Mouse (Mus musculus) spleen, postnatal 14 days (tissue): Measurements from ENCODE around the gene Rps17.
A peak's percentile ranks its signal among the peaks of the same experiment; 100 is the strongest.

Source experiments
- DNase-seq, 2 experiments: peaks; one replicate each; pipeline ENCODE4 v3.0.0; 2021 to 2022; ENCODE audit warnings: low spot score in 2 of 2

Gene Rps17

DNA sequence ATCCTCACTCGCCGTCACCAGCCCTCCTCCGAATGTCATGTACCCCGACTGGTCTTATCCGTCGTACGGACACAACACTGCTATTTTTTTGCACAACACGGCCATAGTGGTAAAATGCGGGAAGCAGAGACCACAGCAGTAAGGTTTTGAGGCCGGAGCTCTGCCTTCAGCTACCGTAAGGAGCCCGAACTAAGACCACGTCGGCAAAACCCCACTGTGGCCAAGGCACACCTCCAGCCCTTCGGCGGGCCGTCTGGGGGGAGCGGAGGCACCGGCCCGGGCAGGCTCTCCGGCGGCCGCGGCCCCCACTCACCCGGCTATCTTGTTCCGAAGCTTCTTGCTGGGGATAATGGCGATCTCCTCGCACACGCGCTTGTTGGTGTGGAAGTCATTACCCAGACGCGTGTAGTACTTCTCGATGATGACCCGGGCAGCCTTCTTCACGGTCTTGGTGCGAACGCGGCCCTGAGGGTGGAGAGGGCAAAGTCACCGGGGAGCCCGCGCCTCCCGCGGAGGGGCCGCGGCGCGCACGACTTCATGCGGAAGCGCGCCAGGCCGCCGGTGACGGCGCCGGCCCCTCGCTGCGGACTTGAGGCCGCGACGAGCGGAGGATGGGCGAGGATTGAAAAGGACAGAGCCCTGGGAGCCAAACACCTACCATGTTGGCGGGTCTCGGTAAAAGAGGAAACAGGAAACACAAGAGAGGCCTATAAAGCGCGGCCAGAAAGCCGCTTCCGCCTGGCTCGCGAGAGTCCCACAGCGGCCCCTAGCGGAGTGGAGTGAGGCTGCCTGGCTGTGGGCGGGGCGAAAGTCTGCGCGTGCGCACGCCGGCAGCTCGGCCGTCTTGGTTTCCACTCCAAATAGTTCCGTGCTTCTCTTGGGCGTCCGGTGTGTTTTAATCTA, at the start of gene Rps17:
Rps17 (minus strand) TSS at position 711 of the 903 bp plus-strand sequence.
- peak; percentile 98 to 99 for DNase-seq

DNA sequence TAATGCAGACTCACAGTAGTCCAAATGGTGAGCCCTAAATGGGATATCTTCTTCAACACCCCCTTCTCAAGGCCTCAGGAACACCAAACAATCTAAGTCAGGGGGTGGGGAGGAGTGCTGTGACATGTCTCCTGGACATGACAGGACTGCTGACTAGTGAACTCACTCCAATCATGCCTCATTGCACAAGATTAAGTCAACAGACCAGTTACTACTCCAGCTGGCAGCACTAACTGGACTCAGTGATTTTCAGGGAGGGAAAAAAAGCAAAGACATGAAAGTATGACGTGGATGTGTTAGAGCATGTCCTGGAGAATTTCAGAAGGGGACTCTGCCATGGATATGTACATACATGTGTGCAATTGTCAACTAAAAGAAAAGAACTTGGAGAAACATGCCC, 34.3 kb upstream of the Rps17 start:
- DNase-seq: no peak

DNA sequence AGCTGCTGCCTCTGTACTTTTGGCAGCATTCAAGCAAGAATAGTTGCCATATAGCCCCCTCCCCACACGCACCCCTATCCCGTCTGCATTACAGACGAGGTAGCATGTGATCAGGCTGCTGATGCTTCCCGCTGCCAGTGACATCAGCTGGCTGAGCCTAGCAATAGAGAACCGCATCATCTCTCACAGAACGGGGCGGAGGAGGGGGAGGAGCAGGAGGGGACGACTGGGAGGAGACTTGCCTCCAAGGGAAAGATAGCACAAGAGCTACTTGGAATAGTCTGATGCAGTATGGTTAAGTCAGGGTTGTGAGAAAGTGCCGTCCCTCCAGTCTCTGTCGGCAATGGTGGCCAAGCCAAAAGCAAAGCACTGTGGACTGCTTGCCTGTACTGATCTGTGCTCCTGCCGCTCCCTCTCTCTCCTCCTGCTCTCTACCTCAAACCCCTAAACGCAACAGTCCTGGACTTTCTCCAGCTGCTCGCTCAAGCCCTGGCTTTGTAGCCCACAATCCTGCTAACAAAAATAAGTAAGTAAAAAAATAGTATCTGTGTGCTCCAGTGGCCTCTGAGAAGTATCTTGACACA, 27.4 kb upstream of the Rps17 start:
- no peak for DNase-seq

DNA sequence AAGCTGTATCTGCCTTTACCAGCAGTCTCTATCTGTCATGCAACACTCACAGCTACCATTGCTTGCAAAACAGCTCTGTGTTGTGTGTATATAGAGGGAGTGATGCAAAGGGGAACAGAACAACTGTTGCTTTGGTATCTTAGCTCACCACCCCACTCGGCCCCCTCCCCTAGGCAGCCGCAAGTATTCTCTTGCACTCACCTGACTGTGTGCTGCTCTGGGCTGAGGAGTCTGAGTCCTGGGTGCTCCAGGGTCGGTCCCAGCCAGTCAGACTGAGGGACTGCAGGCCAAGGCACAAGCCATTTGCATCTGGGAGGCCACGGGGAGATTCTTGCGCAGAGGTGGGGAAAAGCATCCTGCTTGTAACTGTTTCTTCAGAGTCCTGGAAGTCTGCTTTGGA, 26.8 kb upstream of the Rps17 start:
- no peak for DNase-seq

DNA sequence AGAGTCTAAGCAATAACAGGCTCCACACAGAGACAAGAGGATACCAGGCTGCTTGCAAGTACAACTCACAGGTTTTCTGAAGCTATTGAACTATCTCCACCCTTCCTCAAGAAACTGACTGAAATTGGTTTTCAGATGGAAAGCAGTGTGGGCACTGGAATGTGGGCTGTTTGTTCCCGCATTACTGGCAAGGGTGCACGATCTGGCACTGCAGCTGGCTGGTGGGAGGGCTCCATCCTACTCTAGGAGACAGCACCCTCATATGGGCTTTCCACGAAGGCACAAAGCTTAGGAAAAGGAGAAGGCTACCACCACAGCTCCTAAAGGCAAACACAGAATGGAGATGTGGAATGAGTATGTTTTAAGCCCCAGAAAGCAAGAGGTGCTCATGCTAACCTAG, 24.7 kb upstream of the Rps17 start:
- DNase-seq: no peak

DNA sequence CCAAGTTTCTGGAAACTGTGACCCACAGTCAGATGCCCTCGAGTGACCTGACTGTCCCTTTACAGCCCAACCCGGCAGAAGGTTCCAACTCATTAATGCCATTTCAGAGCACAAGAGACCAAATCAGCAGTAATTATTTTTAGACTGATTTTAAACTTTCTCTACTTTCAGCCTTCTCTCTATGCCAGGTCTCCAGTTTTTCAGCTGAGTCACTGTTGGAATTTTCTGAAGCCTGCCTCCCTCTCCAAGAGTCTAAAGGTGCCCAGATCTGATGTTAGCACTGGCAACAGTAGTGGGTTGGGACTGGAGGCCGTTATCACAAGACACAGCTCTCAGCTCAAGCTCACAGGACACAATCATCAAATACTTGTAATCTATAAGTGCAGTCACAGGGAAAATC, 22.9 kb upstream of the Rps17 start:
- no peak for DNase-seq

DNA sequence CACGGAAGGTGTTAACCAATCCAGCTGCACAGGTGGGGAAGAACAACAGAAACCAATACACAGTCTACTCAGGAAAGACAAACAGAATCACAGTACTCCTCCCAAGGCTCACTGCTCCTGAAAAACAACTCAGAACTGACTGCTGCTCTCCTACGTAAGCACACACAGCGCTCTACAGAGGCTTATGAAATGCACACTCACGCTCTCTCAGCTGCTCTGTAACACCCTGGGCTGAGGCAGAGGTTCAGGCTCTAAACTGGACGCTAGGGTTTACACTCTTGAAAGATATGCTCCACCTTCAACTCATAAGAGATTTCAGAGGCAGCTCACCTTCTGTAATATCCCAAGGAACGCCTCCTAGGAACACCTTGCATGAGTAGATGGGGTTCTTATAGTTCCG, 11.9 kb upstream of the Rps17 start:
- DNase-seq: no peak

DNA sequence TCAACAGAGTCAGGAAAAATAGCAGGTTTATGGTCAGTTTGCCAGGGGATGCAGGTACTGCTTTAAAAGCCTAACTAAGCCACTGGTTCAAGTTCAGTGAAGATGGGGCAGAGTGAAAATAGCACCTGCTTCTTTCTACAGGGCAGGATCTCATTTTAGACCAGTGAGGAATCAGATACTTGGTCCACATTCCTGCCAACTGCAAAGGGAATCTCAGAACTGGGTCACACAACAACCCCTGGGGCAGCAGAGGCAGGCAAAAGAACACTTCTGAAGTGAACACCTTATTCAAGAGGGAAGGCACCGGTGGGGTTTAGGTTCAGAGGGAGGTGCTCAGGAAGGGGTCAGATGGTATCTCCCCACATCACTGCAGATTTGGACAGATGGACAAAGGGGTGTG, 11.3 kb upstream of the Rps17 start:
- DNase-seq: no peak

DNA sequence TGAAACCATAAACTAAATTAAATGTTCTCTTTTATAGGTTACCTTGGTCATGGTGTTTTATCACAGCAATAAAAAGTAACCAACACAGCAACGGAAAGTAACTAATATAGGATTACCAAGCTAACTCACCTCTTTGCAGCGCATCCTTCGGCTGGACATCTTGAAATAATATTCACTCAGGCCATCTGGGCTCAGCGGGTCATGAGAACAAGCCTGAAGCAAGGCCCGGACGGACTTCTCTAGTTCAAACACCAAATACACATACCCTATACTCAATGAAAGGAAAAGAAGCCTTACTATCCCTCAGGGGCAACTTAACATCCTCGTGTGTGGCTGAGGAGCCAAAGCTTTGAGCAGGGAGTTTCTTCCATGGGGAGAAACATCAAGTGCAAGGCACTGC, 10.7 kb upstream of the Rps17 start:
- DNase-seq: no peak

DNA sequence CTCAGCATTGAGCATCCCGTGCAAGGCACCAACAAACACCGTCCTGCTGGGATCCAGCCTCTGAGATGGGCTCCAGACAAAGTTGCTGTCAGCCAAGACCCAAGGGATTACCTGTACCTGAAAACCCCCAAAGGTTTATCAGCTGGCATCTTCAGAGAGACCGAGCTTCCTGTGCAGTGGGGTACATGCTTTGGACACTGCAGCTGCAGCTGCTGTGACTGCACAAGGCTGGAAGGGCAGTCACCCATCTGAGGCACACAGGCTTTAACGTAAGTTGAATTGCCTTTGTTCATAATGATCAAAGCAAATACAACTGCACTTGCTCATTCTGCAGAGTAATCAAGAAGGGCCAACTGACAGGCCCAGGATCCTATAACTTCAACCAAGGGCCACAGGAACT, 6.8 kb upstream of the Rps17 start:
- no peak for DNase-seq

DNA sequence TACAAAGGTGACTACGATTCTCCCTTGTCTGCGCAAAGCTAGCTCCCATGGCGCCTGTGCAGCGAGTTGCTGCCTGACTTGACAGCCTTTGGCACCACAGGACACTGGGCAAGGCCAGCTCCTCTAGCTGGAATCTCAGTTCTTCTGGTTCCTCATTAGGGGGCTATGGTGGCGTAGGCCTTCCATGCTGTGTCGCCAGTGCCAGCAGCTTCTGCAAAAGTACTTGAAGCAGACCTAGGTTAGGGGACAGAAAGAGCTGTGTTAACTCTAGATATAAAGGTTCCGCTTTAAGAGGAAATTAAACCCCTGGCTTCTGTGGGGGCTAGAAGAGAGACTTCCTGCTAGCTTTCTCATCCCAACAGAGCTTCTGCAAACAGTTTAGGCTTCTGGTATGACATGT, 3.2 kb upstream of the Rps17 start:
- DNase-seq: no peak

DNA sequence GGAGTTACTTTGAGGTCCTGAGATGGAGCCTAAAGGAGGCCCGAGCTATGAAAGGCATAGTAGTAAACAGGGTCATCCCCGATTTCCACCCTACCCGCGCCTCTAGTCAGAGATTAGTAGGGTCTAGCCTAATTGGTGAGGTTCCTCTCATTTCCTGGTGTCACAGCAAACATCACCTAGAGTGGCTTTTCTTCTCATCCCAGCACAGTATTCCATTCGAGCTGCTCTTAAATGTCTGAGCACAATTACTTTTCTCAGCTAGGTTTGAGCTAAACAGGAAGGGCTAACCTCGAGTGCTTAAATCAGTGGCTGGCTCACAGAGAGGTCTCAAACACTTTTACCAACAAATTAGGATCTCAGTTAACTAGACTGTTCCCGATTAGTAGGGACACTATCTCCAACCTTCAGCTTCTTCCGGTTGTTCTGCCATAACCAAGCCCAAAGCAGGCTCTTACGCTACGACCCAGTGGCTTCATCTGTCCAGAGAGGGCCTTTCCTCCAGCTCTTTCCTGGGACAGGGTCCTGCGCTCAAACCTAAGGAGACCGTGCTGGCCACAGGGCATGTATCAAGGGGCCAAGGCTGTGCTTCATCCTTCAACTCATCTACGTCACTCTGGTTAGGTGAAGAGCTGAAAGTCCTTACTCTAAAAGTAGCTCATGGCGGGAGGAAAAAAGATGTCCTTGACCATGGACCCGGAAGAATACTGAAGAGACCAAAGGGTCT, 555 bp upstream of the Rps17 start:
- DNase-seq: no peak

DNA sequence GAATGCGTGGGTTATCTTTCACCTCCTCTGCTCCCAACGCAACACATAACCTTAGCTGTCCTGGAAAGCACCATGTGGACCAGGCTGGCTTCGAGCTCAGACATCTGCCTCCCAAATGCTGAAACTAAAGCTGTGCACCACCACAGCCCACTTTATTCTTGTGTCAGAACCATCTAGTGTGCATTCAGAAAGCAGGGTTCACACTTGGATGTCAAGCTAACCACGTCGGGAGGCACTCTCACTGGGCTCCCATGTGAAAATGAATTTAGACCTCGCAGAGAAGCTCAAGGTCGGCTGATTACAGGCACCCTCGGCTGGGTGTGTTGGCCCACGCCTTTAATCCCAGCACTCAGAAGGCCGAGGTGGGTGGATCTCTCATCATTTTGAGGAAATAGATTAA, 1.2 kb downstream of the Rps17 start:
- DNase-seq: no peak

DNA sequence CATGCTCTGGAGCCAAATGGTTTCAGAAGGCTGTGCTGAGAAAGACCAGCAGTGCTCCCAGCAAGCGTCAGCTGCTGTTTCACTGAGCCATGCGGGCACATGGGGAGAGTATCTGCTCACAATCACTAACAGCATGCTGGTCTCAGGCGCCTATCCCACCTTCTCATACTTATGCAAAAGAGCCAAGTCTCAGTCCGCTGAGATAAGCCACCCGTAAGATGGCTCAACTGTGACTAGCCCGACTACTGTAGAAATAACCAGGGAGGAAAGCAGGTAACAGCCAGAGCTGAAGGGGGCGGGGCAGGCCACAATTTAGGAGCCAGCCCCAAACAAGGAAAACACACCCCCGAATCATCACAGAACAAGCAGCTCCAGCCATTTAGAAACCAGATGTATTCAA, 1.7 kb downstream of the Rps17 start:
- no peak for DNase-seq

DNA sequence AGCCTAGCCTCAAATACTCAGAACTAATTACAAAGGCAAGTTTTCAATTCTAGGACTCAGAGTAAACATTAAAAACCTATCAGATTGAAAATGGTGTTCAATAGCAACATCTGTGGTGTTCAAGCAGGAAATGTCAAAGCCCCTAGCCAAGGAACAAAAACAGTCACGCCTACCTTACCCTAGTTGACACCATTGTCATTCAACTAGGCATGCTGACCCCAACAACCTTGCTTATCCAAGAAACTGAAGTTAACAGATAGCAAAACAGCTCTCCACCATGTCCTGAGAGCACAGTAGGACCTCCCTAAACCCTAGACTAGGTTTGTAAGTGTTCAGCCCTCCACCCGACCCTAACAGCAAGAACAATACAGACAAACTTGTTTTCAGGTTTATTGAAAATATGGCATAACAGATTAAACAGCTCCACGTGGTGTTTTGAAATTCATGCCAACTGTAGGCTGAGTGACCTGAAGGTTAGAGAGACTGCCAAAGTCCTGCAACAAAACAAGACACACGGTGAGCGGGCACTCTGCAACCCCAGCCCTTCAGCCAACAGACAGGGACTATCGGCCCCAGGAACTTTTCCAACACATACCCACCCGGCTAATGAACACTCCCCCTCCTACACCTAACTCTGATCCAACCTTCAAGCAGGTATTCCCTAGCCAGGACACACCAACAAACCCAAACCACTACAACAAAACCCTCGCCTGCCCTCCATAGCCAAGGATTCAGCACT, 2.5 kb downstream of the Rps17 start:
- no peak for DNase-seq

DNA sequence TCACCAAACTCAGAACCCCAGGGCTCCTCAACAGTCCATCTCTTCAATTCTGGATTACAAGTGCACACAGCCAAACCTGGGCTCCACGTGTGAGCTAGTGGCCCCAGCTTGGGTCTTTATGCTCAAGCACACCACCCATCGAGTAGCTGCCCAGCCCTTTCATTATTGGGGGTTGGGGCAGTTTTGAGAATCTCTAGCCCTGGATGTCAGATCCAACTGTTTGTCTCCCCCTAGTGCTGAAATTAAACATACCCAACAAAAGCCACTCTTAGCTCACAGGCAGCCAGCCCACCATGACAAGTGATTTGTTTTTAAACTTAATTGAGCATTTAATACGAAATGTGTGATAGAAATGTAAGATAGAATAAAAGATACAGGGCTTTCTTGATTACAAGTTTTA, 3.5 kb downstream of the Rps17 start:
- no peak for DNase-seq

DNA sequence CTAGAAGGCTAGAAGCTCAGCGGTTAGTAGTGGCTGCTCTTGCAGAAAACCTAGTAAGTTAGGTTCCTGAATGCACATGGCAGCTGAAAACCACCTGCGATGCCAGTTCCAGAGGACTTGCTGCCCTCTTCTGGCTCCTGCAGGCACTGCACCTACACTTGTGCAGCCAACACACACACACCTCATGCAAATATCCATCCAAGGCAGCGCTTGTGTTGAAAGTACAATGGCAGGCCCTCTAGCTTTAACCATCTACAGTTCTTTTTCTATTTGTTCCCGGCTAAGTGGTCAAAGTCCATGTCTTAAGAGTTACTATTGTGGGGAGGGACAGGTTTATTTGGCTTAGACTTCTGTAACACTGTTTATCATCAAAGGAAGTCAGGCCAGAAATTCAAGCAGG, 5.3 kb downstream of the Rps17 start:
- peak; percentile 29 to 57 for DNase-seq

DNA sequence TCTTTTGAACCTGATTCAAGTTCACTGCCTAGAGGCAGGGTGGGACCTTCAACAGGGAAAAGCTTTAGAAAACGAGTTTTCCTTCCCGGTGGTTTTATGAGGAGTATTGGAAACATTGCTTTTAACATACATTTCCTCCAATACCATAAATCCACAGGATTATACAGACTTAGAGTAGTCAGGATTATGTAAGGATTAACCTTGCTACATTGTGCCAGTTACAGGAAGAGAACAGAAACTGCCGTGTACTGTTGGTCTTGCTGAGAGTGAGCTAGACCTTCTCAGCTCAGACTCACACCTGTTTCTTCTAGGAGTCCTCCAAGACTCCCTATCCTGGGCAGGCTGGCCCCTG, 6.6 kb downstream of the Rps17 start:
- no peak for DNase-seq

DNA sequence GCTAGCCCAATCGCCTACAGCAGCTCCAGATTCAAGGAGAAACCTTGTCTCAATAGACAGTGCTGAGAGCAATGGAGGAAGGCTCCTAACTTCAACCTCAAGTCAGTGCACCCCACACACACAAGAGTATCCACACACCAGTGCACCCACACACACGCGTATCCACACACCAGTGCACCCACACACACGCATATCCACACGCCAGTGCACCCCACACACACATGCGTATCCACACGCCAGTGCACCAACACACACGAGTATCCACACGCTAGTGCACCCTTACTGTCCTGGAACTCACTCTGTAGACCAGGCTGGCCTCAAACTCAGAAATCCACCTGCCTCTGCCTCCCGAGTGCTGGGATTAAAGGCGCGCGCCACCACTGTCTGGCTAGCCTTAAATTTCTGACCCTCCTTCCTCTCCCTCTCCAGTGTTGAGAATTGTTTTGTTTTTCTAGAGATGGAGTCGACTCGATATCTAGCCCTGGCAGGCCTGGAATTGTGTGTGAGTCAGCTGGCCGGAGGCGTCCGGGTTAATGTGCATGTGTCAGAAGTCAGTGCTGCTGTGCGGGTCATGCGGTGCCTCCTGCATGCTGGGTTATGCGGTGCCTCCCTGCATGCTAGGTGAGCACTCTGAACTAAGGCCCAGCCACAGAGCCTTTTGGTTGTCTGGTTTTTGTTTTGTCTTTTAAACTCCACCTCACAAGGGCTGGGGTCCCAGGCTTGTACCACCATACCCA, 7.1 kb downstream of the Rps17 start:
- DNase-seq: no peak

DNA sequence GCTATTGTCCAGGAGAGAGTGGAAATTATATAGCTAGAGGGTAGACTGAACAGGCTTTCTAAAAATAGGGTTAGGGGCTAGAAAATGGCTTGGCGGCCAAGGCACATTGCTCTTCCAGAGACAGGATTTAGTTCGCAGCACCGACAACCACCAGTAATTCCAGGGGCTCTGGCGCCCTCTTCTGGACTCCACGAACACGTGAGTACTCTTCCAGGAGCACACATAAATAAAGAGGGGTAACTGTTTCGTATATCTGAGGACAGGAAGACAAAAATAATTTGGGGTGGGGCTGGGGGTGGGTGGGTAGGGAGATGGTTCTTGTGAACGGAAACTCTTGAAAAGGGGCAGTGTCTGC, 8.6 kb downstream of the Rps17 start:
- DNase-seq: peak in 1 of 2 experiments; percentile 31

DNA sequence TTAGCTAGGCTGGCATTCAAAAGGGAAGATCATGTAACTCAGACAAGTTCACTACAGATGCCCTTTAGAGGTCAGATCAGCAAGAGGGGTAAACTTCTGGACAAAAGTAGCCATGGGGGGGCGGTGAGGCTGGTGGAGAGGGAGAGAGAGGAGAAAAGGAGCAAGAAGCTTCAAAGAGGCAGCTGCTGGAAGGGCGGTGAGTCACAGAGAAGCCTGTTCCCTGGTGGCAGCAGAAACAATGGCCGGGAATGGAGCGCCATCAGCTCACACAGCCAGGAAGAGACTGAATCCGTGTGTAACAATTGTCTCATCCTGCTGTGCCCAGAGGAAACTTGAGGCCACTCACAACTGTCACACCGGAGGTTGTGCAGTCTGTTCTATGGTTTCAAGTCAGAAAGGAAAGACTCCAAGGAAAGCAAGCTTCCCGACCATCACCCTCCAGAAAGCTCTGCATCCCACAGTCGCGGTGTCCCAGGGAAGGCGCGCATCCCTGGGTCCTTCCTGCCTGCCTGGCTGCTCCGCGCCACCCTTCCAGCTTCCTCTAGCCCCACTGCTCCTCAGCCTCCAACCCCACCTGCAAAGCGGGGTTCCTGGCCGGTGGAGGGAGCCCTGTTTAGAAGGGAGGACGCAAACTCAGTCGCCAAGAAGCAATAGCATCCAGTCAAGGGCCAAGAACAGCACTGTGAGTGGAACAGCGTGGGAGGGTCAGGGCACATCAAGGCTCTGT, 9.2 kb downstream of the Rps17 start:
- DNase-seq: no peak
